Mouse (Mus musculus) neural tube, embryonic 14.5 days (tissue): Measurements from ENCODE around the gene Armc5. TPM values are rescaled to one million over a fixed set of nuclear protein-coding genes. Genes with fewer than 3 reads are reported as not detected.

Source experiments
- ATAC-seq: fragments of 200-750 bp; cut with Nextera tagmentation; 2 replicates; pipeline ENCODE4 v1.8.0; 2017; ENCODE audit warnings: low read depth, mild to moderate bottlenecking, moderate TSS enrichment, moderate library complexity
- H3K27ac ChIP-seq: fragments of 300-500 bp; sonication (generic); 2 replicates; pipeline ENCODE4 v1.5.1; 2014; ENCODE audit warnings: low read depth, mild to moderate bottlenecking, control low read depth, low read length, moderate library complexity, mixed read lengths
- H3K27me3 ChIP-seq: fragments of 300-500 bp; sonication (generic); 2 replicates; pipeline ENCODE4 v1.6.1; 2014; ENCODE audit warnings: low read length; ENCODE audit not compliant: control insufficient read depth, insufficient read depth
- H3K36me3 ChIP-seq: fragments of 300-500 bp; sonication (generic); 2 replicates; pipeline ENCODE4 v1.6.1; 2014; ENCODE audit warnings: low read length, mixed read lengths; ENCODE audit not compliant: control insufficient read depth, insufficient read depth
- H3K4me1 ChIP-seq: fragments of 300-500 bp; sonication (generic); 2 replicates; pipeline ENCODE4 v1.6.1; 2014; ENCODE audit warnings: low read length; ENCODE audit not compliant: control insufficient read depth, insufficient read depth
- H3K4me2 ChIP-seq: fragments of 300-500 bp; sonication (generic); 2 replicates; pipeline ENCODE4 v1.6.1; 2014; ENCODE audit warnings: mild to moderate bottlenecking, low read depth, low read length, control low read depth
- H3K4me3 ChIP-seq: fragments of 300-500 bp; sonication (generic); 2 replicates; pipeline ENCODE4 v1.5.1; 2014; ENCODE audit warnings: low read depth, low read length, control low read depth, mixed read lengths
- H3K9ac ChIP-seq: fragments of 300-500 bp; sonication (generic); replicated peaks from 2 replicates; pipeline ENCODE4 v1.6.1; 2014; ENCODE audit warnings: low read depth, mild to moderate bottlenecking, control low read depth, low read length, mixed read lengths
- H3K9me3 ChIP-seq: fragments of 300-500 bp; sonication (generic); 2 replicates; pipeline ENCODE4 v1.6.1; 2016; ENCODE audit warnings: low read length; ENCODE audit not compliant: control insufficient read depth
- WGBS: fragments of 180-500 bp; shearing (Covaris S2); extraction: QIAGEN DNeasy Blood & Tissue Kit; methylation state at CpG from one replicate; pipeline ENCODE4 v1.1.7; 2014; 5-methylcytosine and 5-hydroxymethylcytosine counted together
- polyA plus RNA-seq: library from polyadenylated mRNA; unstranded; fragments of >200 nt; fragmentation: Nextera tagmentation; extraction: Ambion mirVana; gene quantifications from 2 replicates; pipeline ENCODE4 v1.2.1, GENCODE M21; 2014

Gene Armc5
- polyA plus RNA-seq = 9.0 and 10.7 TPM in 2 replicates

DNA sequence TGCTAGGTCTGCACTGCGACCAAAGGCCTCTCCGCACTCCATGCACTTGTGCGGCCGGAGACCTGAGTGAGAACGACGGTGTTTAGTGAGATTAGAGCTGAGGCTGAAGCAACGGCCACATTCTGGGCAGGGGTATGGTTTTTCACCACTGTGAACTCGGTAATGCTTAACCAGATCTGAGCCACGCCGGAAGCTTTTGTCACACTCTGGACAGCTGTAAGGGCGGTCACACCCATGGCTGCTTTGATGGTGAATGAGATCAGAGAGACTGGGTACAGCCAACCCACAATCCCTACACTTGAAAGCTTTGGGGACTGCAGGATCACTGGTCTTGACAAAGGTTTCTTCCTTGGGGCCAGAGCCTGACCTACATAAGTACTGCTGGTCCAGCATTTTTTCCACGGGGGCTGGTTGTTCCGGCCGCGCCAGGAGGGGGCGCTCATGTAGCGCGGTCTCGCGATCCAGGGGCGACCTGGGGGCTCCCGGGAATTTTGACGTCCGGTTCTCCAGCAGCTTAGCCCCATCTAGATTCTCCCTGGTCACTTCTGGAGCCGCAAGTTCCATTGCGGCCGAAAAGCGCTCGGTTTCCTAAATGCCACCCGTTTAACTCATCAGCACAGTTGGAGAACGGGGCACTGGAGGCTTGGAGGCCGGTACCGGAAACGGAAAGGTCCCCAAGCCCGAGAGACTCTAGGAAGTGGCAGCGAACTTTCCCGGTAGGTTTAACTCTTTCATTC, at the start of gene Armc5:
Gene Armc5, plus strand, starts transcription at position 487 of the 737 bp plus-strand sequence.
- H3K9me3 ChIP-seq = no peaks in the 10 kb centered on the region
- H3K4me2 ChIP-seq = peak within 1 kb of the TSS; percentile 87
- peak within 1 kb of the TSS; percentile 55 for H3K9ac ChIP-seq
- peak; percentile 29 for ATAC-seq
- H3K27ac ChIP-seq = peak within 1 kb of the TSS; percentile 95
- peaks cover 9% of the 10 kb centered on the region; the same call in 1 of the 2 replicates for H3K4me1 ChIP-seq
- H3K27me3 ChIP-seq = no peaks in the 10 kb centered on the region
- WGBS = 27% methylated on average over 37 of the region's 37 CpGs
- peaks cover 5% of the 10 kb centered on the region; the same call in 1 of the 2 replicates for H3K36me3 ChIP-seq
- H3K4me3 ChIP-seq = peak within 1 kb of the TSS; percentile 63

GRCm38 (mm10) chr7:128201607-128202006, 35.5 kb upstream of the Armc5 start:
- Histone ChIP-seq H3K4me1 (no peaks in the 10 kb centered on the region), H3K9ac (no peak overlapping the region), H3K4me2 (no peak overlapping the region), H3K27me3 (no peaks in the 10 kb centered on the region), H3K4me3 (no peak overlapping the region), H3K27ac (no peak overlapping the region), H3K36me3 (no peaks in the 10 kb centered on the region), H3K9me3 (no peaks in the 10 kb centered on the region)
- 87% methylated on average over 9 of the region's 9 CpGs for WGBS
- no peak for ATAC-seq

DNA sequence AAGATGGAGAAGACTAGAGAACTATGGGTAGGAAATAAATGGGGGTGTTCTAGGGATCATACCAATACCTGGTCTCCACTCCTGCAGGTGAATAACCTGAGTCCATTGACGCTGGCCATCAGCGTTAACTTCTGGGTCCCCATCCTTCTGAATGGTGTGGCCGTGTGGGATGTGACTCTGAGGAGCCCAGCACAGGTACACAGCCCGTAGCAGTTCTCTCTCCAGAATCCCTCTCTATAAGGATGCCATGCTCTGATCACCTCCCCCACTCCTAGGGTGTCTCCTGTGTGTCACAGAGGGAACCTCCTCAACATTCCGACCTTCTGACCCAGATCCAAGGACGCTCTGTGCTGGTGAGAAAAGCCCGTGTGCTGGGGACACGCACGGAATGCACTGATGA, 34.1 kb upstream of the Armc5 start:
- Histone ChIP-seq H3K9ac (no peak overlapping the region), H3K27me3 (no peaks in the 10 kb centered on the region), H3K36me3 (no peaks in the 10 kb centered on the region), H3K27ac (no peak overlapping the region), H3K4me1 (no peaks in the 10 kb centered on the region), H3K9me3 (no peaks in the 10 kb centered on the region), H3K4me3 (no peak overlapping the region), H3K4me2 (no peak overlapping the region)
- ATAC-seq = no peak
- WGBS = 78% methylated on average over 9 of the region's 9 CpGs

DNA sequence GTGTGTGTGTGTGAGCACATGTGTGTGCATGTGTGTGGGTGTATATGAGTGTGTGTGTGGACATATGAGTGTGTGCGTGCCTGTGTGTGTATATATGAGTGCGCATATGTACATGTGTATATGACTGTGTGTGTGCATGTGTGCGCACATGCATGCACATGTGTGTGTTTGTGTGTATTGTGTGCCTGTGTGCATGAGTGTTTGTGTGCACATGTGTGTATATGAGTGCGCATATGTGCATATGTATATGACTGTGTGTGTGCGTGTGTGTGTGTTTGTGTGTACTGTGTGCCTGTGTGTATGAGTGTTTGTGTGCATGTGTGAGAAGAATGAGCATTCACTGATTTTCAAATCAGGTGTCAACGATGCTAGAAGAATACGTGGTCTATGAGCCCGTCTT, 33.0 kb upstream of the Armc5 start:
- Histone ChIP-seq H3K27me3 (no peaks in the 10 kb centered on the region), H3K36me3 (no peaks in the 10 kb centered on the region), H3K4me2 (no peak overlapping the region), H3K4me1 (no peaks in the 10 kb centered on the region), H3K9ac (no peak overlapping the region), H3K27ac (no peak overlapping the region), H3K9me3 (no peaks in the 10 kb centered on the region), H3K4me3 (no peak overlapping the region)
- 87% methylated on average over 8 of the region's 8 CpGs for WGBS
- no peak for ATAC-seq

GRCm38 (mm10) chr7:128205695-128206094, 31.4 kb upstream of the Armc5 start:
- WGBS = 86% methylated on average over 18 of the region's 18 CpGs

DNA sequence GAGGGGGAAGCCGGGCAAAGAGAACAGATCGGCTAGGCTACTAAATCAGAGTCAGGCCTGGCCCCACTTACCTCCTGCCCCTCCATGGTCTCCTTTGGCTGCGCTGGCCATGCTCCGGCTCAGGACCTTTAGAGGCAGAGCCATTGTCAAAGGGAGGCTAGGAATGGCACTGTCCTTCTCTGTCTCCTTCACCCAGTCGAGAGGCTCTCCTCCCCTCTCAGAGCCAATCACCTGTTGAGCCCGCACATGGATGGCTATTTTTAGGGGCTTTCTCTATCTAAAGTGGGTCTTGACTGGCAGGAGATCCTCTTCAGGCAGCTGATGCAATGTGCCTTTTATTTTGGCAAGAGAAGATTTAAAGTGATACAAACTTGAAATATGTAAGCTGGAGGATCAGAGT, 31.0 kb upstream of the Armc5 start, which contains the start of gene Cox6a2:
Gene Cox6a2, minus strand, starts transcription at position 236 of the 400 bp plus-strand sequence.
- no peak within 1 kb of the TSS for H3K4me2 ChIP-seq
- H3K36me3 ChIP-seq = no peaks in the 10 kb centered on the region
- WGBS = 89% methylated on average over 6 of the region's 6 CpGs

More at GRCm38 (mm10) chr7:128205695-128206094, 31.4 kb upstream of the Armc5 start:
- Histone ChIP-seq H3K9me3 (no peaks in the 10 kb centered on the region), H3K27ac (no peak overlapping the region), H3K4me1 (no peaks in the 10 kb centered on the region), H3K27me3 (no peaks in the 10 kb centered on the region), H3K36me3 (no peaks in the 10 kb centered on the region), H3K4me3 (no peak overlapping the region), H3K9ac (no peak overlapping the region), H3K4me2 (no peak overlapping the region)
- no peak for ATAC-seq

DNA sequence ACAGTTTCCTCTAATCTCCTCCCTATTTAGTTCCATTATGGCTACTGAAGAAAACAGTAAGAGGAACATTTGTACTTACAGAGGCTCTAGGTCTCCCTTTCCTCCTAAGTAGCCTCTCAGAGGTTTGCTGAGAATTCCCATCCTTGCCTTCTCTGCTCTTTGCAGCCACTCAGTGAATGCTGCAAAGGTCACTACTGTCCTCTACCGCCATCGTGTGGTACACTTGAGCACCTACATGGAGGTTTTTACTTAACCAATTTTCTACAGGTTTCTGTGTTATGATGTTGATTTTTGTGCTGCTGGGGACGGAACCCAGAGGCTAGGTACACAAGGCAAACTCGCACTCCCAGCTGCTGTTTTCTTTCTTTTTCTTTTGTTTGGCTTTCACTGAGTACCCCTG, 29.0 kb upstream of the Armc5 start:
- Histone ChIP-seq H3K4me1 (no peaks in the 10 kb centered on the region), H3K9me3 (no peaks in the 10 kb centered on the region), H3K9ac (no peak overlapping the region), H3K4me2 (no peak overlapping the region), H3K27ac (no peak overlapping the region), H3K36me3 (no peaks in the 10 kb centered on the region), H3K4me3 (no peak overlapping the region), H3K27me3 (no peaks in the 10 kb centered on the region)
- no peak for ATAC-seq
- 11% methylated on average over 4 of the region's 4 CpGs for WGBS

More for the DNA sequence above, 31.0 kb upstream of the Armc5 start, which contains the start of gene Cox6a2:
- ATAC-seq = no peak
- Histone ChIP-seq H3K4me3 (no peak within 1 kb of the TSS), H3K27me3 (no peaks in the 10 kb centered on the region), H3K4me1 (no peaks in the 10 kb centered on the region), H3K9me3 (no peaks in the 10 kb centered on the region), H3K27ac (no peak within 1 kb of the TSS), H3K9ac (no peak within 1 kb of the TSS)

GRCm38 (mm10) chr7:128209826-128210225, 27.3 kb upstream of the Armc5 start:
- no peak for ATAC-seq
- Histone ChIP-seq H3K4me1 (no peaks in the 10 kb centered on the region), H3K27ac (no peak overlapping the region), H3K4me3 (no peak overlapping the region), H3K36me3 (no peaks in the 10 kb centered on the region), H3K27me3 (no peaks in the 10 kb centered on the region), H3K4me2 (no peak overlapping the region), H3K9me3 (no peaks in the 10 kb centered on the region), H3K9ac (no peak overlapping the region)
- 64% methylated on average over 3 of the region's 3 CpGs for WGBS

DNA sequence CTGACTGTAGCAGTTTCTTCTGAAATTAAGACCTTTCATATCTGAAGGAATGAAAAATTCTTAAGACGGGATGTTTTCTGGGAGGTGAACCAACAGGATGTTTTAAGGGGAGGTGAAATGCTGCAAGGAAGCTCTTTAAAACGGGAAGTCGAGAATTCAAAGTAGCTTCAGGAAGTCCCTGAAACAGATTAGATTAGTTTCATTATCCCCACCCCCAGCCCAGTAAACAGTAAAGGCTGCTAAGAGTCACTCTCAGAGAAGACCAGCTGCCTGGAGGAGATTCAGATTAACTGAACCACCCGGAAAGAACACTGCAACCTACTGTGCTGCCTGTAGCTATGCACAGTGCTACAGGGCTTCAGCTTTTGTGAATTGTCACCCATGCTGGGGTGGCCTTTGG, 17.2 kb upstream of the Armc5 start:
- 87% methylated on average over 4 of the region's 4 CpGs for WGBS
- no peaks in the 10 kb centered on the region for H3K9me3 ChIP-seq
- no peaks in the 10 kb centered on the region for H3K36me3 ChIP-seq
- no peak for ATAC-seq
- no peaks in the 10 kb centered on the region for H3K27me3 ChIP-seq
- H3K27ac ChIP-seq = no peak overlapping the region
- H3K4me3 ChIP-seq = no peak overlapping the region
- H3K9ac ChIP-seq = no peak overlapping the region
- H3K4me1 ChIP-seq = no peaks in the 10 kb centered on the region
- H3K4me2 ChIP-seq = no peak overlapping the region
